Mouse (Mus musculus): ENCODE data around the gene Arntl.

DNA sequence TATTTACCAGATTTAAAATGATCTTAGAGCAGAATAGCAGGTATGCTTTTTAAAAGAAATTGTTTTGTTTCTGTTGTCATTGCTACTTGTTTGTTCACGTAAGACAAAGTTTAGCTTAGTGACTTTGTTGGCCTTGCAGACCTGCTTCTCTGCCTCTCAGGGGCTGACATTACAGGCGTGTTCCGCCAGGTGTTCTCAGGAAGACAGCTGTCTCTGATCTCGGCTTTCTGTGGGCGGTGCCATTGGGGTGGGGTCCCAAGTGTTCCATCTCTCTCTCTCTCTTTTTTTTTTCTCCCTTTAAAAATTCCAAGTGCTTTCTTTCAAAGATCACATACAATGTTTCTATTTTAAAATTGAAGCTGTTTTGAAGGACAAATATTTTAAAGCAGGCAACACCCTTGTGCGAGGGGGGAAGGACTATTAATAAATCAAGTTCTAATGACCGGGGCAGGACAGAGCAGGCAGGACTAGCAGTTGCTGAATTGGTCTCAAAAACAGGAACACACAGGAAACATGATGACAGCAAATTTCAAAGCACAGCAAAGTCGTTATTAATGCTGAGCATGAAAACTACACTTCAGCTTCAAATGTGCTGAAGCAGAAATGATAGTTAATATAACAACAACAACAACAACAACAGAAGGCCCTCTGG lies 14.4 kb upstream of the Arntl start:
- TF ChIP-seq CTCF (IDR thresholded peaks at IDR 0.05; ENCODE audit: low read depth) = no peak
- no peak for TF ChIP-seq EP300 (IDR thresholded peaks at IDR 0.05; ENCODE audit: low read depth)

All from liver, embryonic 14.5 days (tissue).